Mouse (Mus musculus) heart, embryonic 10.5 days (tissue): ENCODE results near the gene Zfpl1. TPM values are rescaled to one million over a fixed set of nuclear protein-coding genes. Genes with fewer than 3 reads are reported as not detected.

Experiments
- DNase-seq: peaks from one replicate; pipeline ENCODE4 v3.0.0-alpha.2; 2017; ENCODE audit warnings: low spot score
- H3K27ac ChIP-seq: fragments of 300-500 bp; sonication (generic); 2 replicates; pipeline ENCODE4 v1.5.1; 2016; ENCODE audit warnings: mild to moderate bottlenecking
- H3K27me3 ChIP-seq: fragments of 300-500 bp; sonication (generic); 2 replicates; pipeline ENCODE4 v1.6.1; 2016; ENCODE audit warnings: mild to moderate bottlenecking; ENCODE audit not compliant: poor library complexity, insufficient read depth, severe bottlenecking
- H3K36me3 ChIP-seq: fragments of 300-500 bp; sonication (generic); 2 replicates; pipeline ENCODE4 v1.6.1; 2016; ENCODE audit warnings: mild to moderate bottlenecking, moderate library complexity
- H3K4me1 ChIP-seq: fragments of 300-500 bp; sonication (generic); 2 replicates; pipeline ENCODE4 v1.6.1; 2016; ENCODE audit warnings: mild to moderate bottlenecking
- H3K4me3 ChIP-seq: fragments of 300-500 bp; sonication (generic); 2 replicates; pipeline ENCODE4 v1.5.1; 2016; ENCODE audit warnings: mild to moderate bottlenecking, moderate library complexity
- H3K9me3 ChIP-seq: fragments of 300-500 bp; sonication (generic); 2 replicates; pipeline ENCODE4 v1.6.1; 2016; ENCODE audit warnings: mild to moderate bottlenecking, moderate library complexity
- WGBS: fragments of 180-500 bp; shearing (Covaris S2); methylation state at CpG from one replicate; pipeline ENCODE4 v1.1.7; 2016; 5-methylcytosine and 5-hydroxymethylcytosine counted together
- polyA plus RNA-seq: library from polyadenylated mRNA; unstranded; fragments of >200 nt; fragmentation: Nextera tagmentation; extraction: Ambion mirVana; gene quantifications from 2 replicates; pipeline ENCODE4 v1.2.1, GENCODE M21; 2016

Gene Zfpl1
- polyA plus RNA-seq, 1 experiment from 2014 or later = 71.3 TPM

- Histone ChIP-seq H3K9me3 (no peaks in the 10 kb centered on the region), H3K27ac (peak within 1 kb of the TSS; percentile 97), H3K4me1 (peaks cover 37% of the 10 kb centered on the region), H3K27me3 (no peaks in the 10 kb centered on the region), H3K4me3 (peak within 1 kb of the TSS; percentile 92), H3K36me3 (peaks cover 35% of the 10 kb centered on the region)
- WGBS = under 1% methylated on average over 65 of the region's 77 CpGs
- DNase-seq = peak; percentile 96
These were observed 33.4 kb upstream of the Zfpl1 start, which contains the start of gene Sac3d1 for GRCm38 (mm10) chr19:6117986-6118676. Gene Sac3d1 (minus strand): TSS chr19:6118650.

- Histone ChIP-seq H3K4me1 (peaks cover 37% of the 10 kb centered on the region), H3K27ac (peak overlapping the region; percentile 97), H3K4me3 (peak overlapping the region; percentile 92), H3K27me3 (no peaks in the 10 kb centered on the region), H3K9me3 (no peaks in the 10 kb centered on the region), H3K36me3 (peaks cover 42% of the 10 kb centered on the region)
- WGBS = 4% methylated on average over 32 of the region's 32 CpGs
- DNase-seq = peak; percentile 80
These were observed 32.7 kb upstream of the Zfpl1 start for GRCm38 (mm10) chr19:6117346-6117985.

GRCm38 (mm10) chr19:6116113-6116850 lies 31.5 kb upstream of the Zfpl1 start:
- no peaks in the 10 kb centered on the region for H3K27me3 ChIP-seq
- no peak overlapping the region for H3K27ac ChIP-seq
- H3K4me1 ChIP-seq = peaks cover 27% of the 10 kb centered on the region
- H3K36me3 ChIP-seq = peaks cover 45% of the 10 kb centered on the region
- H3K4me3 ChIP-seq = peak overlapping the region; percentile 92
- no peak for DNase-seq
- 89% methylated on average over 15 of the region's 15 CpGs for WGBS
- no peaks in the 10 kb centered on the region for H3K9me3 ChIP-seq

- peaks cover 20% of the 10 kb centered on the region for H3K4me1 ChIP-seq
- H3K27me3 ChIP-seq = no peaks in the 10 kb centered on the region
- peaks cover 41% of the 10 kb centered on the region for H3K36me3 ChIP-seq
- H3K4me3 ChIP-seq = no peak overlapping the region
- no peak for DNase-seq
- WGBS = 62% methylated on average over 6 of the region's 6 CpGs
- no peaks in the 10 kb centered on the region for H3K9me3 ChIP-seq
- no peak overlapping the region for H3K27ac ChIP-seq
These were observed 28.4 kb upstream of the Zfpl1 start for GRCm38 (mm10) chr19:6113116-6113515.

- Histone ChIP-seq H3K36me3 (no peaks in the 10 kb centered on the region), H3K4me3 (no peak within 1 kb of the TSS), H3K4me1 (peaks cover 17% of the 10 kb centered on the region), H3K27ac (no peak within 1 kb of the TSS), H3K27me3 (no peaks in the 10 kb centered on the region), H3K9me3 (no peaks in the 10 kb centered on the region)
- WGBS = 81% methylated on average over 7 of the region's 7 CpGs
- no peak for DNase-seq
These were observed 20.8 kb upstream of the Zfpl1 start, which contains the start of gene Naaladl1 for GRCm38 (mm10) chr19:6105586-6105985. Gene Naaladl1 (plus strand): TSS chr19:6105782.

- H3K36me3 ChIP-seq = peaks cover 6% of the 10 kb centered on the region; the same call in 1 of the 2 replicates
- H3K9me3 ChIP-seq = no peaks in the 10 kb centered on the region
- H3K4me1 ChIP-seq = peaks cover 17% of the 10 kb centered on the region
- H3K27ac ChIP-seq = no peak overlapping the region
- no peak overlapping the region for H3K4me3 ChIP-seq
- DNase-seq = no peak
- H3K27me3 ChIP-seq = no peaks in the 10 kb centered on the region
- WGBS = 54% methylated on average over 4 of the region's 4 CpGs
These were observed 19.7 kb upstream of the Zfpl1 start for GRCm38 (mm10) chr19:6104476-6104875.

- no peak overlapping the region for H3K4me3 ChIP-seq
- H3K36me3 ChIP-seq = peaks cover 19% of the 10 kb centered on the region
- H3K27me3 ChIP-seq = no peaks in the 10 kb centered on the region
- no peak for DNase-seq
- H3K27ac ChIP-seq = no peak overlapping the region
- no peaks in the 10 kb centered on the region for H3K9me3 ChIP-seq
- 66% methylated on average over 6 of the region's 6 CpGs for WGBS
- peaks cover 17% of the 10 kb centered on the region for H3K4me1 ChIP-seq
These were observed 17.6 kb upstream of the Zfpl1 start for GRCm38 (mm10) chr19:6102169-6102853.

GRCm38 (mm10) chr19:6101186-6101585 lies 16.4 kb upstream of the Zfpl1 start:
- Histone ChIP-seq H3K27ac (no peak overlapping the region), H3K4me1 (peaks cover 12% of the 10 kb centered on the region), H3K27me3 (no peaks in the 10 kb centered on the region), H3K9me3 (no peaks in the 10 kb centered on the region), H3K4me3 (no peak overlapping the region), H3K36me3 (peaks cover 19% of the 10 kb centered on the region)
- 70% methylated on average over 6 of the region's 6 CpGs for WGBS
- no peak for DNase-seq

GRCm38 (mm10) chr19:6097847-6098246 lies 13.1 kb upstream of the Zfpl1 start:
- Histone ChIP-seq H3K4me1 (no peaks in the 10 kb centered on the region), H3K4me3 (no peak overlapping the region), H3K9me3 (no peaks in the 10 kb centered on the region), H3K36me3 (peaks cover 41% of the 10 kb centered on the region), H3K27me3 (no peaks in the 10 kb centered on the region), H3K27ac (no peak overlapping the region)
- WGBS = 89% methylated on average over 3 of the region's 3 CpGs
- no peak for DNase-seq

- no peak within 1 kb of the TSS for H3K4me3 ChIP-seq
- H3K27me3 ChIP-seq = no peaks in the 10 kb centered on the region
- H3K9me3 ChIP-seq = no peaks in the 10 kb centered on the region
- no peak within 1 kb of the TSS for H3K27ac ChIP-seq
- peaks cover 66% of the 10 kb centered on the region for H3K36me3 ChIP-seq
- no peak for DNase-seq
- no peaks in the 10 kb centered on the region for H3K4me1 ChIP-seq
- 81% methylated on average over 7 of the region's 7 CpGs for WGBS
These were observed 9.4 kb upstream of the Zfpl1 start, which contains the start of gene AC131692.1 for GRCm38 (mm10) chr19:6094119-6094518. Gene AC131692.1 (plus strand): TSS chr19:6094419.

- Histone ChIP-seq H3K27me3 (no peaks in the 10 kb centered on the region), H3K4me3 (no peak overlapping the region), H3K36me3 (peaks cover 64% of the 10 kb centered on the region), H3K4me1 (peaks cover 10% of the 10 kb centered on the region), H3K27ac (no peak overlapping the region), H3K9me3 (no peaks in the 10 kb centered on the region)
- no peak for DNase-seq
- WGBS = 96% methylated on average over 13 of the region's 13 CpGs
These were observed 4.1 kb upstream of the Zfpl1 start for GRCm38 (mm10) chr19:6088841-6089240.

GRCm38 (mm10) chr19:6085417-6085879 lies 692 bp upstream of the Zfpl1 start:
- peaks cover 64% of the 10 kb centered on the region for H3K36me3 ChIP-seq
- peak overlapping the region; percentile 87 for H3K27ac ChIP-seq
- peaks cover 16% of the 10 kb centered on the region for H3K4me1 ChIP-seq
- peak; percentile 92 for DNase-seq
- under 1% methylated on average over 17 of the region's 17 CpGs for WGBS
- H3K9me3 ChIP-seq = no peaks in the 10 kb centered on the region
- peak overlapping the region; percentile 81 for H3K4me3 ChIP-seq
- no peaks in the 10 kb centered on the region for H3K27me3 ChIP-seq
